Mouse (Mus musculus): ENCODE measurements at regions not wholly inside any gene's neighbourhood (a gene's known extent, or its start where the extent isn't known, plus 50 kb on each side); places are given as distances from the start of the nearest gene placed in this dataset.

DNA sequence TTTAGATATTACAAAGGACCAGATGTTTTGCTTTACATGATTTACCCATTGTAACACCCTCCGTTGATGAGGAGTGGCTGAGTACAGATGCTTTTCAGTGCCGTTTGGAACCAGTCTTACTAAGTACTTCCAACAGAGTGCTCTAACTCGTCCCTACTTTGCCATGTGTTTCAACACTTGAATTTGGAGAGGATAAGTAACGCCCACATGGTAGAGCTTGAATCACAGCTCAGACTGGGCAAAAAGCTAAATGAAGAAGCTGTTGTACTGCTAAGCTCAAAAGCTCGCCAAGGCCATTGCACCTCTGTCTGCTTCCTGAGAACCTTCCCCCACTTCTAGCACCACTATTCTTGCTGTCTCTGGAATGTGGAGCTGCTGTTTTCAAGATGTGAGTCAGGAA lies 471.1 kb downstream of the Nfib start:
- no peak overlapping the region for H3K4me3 ChIP-seq (ENCODE audit: low read depth, low read length)
- no peak for ATAC-seq (ENCODE audit: low FRiP score)
- 84% methylated on average over 5 of the region's 5 CpGs for WGBS

DNA sequence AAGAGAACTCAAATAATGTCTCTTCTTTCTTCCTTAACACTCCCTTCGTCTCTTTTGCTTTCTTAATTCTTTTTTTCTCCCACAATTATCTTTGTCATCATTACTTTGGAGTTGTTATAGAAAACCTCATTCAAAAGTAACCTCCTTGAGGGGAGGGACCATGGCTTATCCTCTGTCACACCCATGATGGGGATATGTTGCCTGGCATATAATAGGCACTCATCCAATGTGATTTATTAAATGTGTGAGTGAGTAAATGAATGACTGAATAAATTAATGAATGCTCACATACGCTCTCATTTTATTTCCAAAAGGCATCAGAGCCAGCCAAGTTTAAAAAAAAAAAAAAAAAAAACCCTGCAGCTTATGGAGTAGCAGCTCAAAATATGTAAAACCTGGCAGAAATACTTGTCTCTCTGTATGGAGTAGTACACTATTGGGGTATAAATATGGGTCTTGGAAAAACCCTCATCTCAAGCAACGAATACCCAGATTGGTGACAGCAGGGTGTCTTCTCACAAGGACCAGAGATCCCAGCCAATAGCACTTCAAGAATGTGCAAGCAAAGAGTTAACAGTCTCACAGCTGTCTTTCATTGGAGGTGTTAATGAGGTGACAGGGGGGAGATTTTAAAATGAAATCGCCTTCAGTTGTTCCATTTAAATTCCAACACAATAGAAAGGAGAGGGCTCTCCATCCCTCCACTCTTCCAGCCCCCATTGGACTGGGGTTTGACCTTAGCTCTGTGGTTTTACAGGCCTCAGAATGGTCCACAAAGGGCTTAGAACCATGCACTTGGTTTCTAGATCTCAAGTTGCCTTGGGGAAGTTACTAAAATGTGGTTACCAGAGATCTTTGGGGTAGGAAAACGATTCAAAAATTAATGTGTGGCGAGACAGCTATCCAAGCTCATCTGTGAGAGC lies 479.1 kb downstream of the Nfib start:
- H3K9me3 ChIP-seq (ENCODE audit: control insufficient read depth, low read length), result no peaks in the 10 kb centered on the region
- ATAC-seq (ENCODE audit: low FRiP score) (no peak), DNase-seq (ENCODE audit: low spot score, missing footprints) (no peak)
- H3K4me1 ChIP-seq (ENCODE audit: control insufficient read depth, insufficient read depth, low read length), result no peaks in the 10 kb centered on the region
- no peak overlapping the region for H3K27ac ChIP-seq (ENCODE audit: low read depth, low read length)
- no peak overlapping the region for H3K4me3 ChIP-seq (ENCODE audit: low read depth, low read length)
- no peaks in the 10 kb centered on the region for H3K27me3 ChIP-seq (ENCODE audit: control insufficient read depth, insufficient read depth, low read length)
- H3K9ac ChIP-seq (ENCODE audit: low read length), result no peak overlapping the region
- 71% methylated on average over 6 of the region's 6 CpGs for WGBS
- H3K36me3 ChIP-seq (ENCODE audit: control insufficient read depth, insufficient read depth, low read length), result no peaks in the 10 kb centered on the region
- no peak overlapping the region for H3K4me2 ChIP-seq

More for the DNA sequence above, 471.1 kb downstream of the Nfib start:
- Histone ChIP-seq H3K4me1 (ENCODE audit: control insufficient read depth, insufficient read depth, low read length) (no peaks in the 10 kb centered on the region), H3K27ac (ENCODE audit: low read depth, low read length) (no peak overlapping the region), H3K9ac (ENCODE audit: low read length) (no peak overlapping the region), H3K9me3 (ENCODE audit: control insufficient read depth, low read length) (no peaks in the 10 kb centered on the region; the same call in 1 of the 2 replicates), H3K27me3 (ENCODE audit: control insufficient read depth, insufficient read depth, low read length) (no peaks in the 10 kb centered on the region), H3K36me3 (ENCODE audit: control insufficient read depth, insufficient read depth, low read length) (no peaks in the 10 kb centered on the region), H3K4me2 (no peak overlapping the region)
- no peak for DNase-seq (ENCODE audit: low spot score, missing footprints)

GRCm38 (mm10) chr4:82220724-82221123 lies 484.8 kb downstream of the Nfib start:
- no peaks in the 10 kb centered on the region for H3K36me3 ChIP-seq (ENCODE audit: control insufficient read depth, insufficient read depth, low read length)
- ATAC-seq (ENCODE audit: low FRiP score) (peak; percentile 40; the same call in 1 of the 2 replicates), DNase-seq (ENCODE audit: low spot score, missing footprints) (no peak)
- no peak overlapping the region for H3K9ac ChIP-seq (ENCODE audit: low read length)
- no peaks in the 10 kb centered on the region for H3K4me1 ChIP-seq (ENCODE audit: control insufficient read depth, insufficient read depth, low read length)
- 59% methylated on average over 8 of the region's 8 CpGs for WGBS
- no peak overlapping the region for H3K27ac ChIP-seq (ENCODE audit: low read depth, low read length)
- no peak overlapping the region for H3K4me3 ChIP-seq (ENCODE audit: low read depth, low read length)
- H3K9me3 ChIP-seq (ENCODE audit: control insufficient read depth, low read length), result no peaks in the 10 kb centered on the region
- no peaks in the 10 kb centered on the region for H3K27me3 ChIP-seq (ENCODE audit: control insufficient read depth, insufficient read depth, low read length)
- H3K4me2 ChIP-seq, result no peak overlapping the region

- H3K27me3 ChIP-seq (ENCODE audit: control insufficient read depth, insufficient read depth, low read length), result no peaks in the 10 kb centered on the region
- no peak overlapping the region for H3K4me2 ChIP-seq
- no peaks in the 10 kb centered on the region for H3K9me3 ChIP-seq (ENCODE audit: control insufficient read depth, low read length)
- no peaks in the 10 kb centered on the region for H3K4me1 ChIP-seq (ENCODE audit: control insufficient read depth, insufficient read depth, low read length)
- no peak overlapping the region for H3K9ac ChIP-seq (ENCODE audit: low read length)
- H3K36me3 ChIP-seq (ENCODE audit: control insufficient read depth, insufficient read depth, low read length), result no peaks in the 10 kb centered on the region
- H3K4me3 ChIP-seq (ENCODE audit: low read depth, low read length), result no peak overlapping the region
- ATAC-seq (ENCODE audit: low FRiP score), result no peak
- 82% methylated on average over 7 of the region's 7 CpGs for WGBS
- H3K27ac ChIP-seq (ENCODE audit: low read depth, low read length), result no peak overlapping the region
- no peak for DNase-seq (ENCODE audit: low spot score, missing footprints)
Observed at GRCm38 (mm10) chr4:82220120-82220714, 485.3 kb downstream of the Nfib start.

- Histone ChIP-seq H3K4me1 (ENCODE audit: control insufficient read depth, insufficient read depth, low read length) (no peaks in the 10 kb centered on the region), H3K4me3 (ENCODE audit: low read depth, low read length) (no peak overlapping the region), H3K36me3 (ENCODE audit: control insufficient read depth, insufficient read depth, low read length) (no peaks in the 10 kb centered on the region), H3K27ac (ENCODE audit: low read depth, low read length) (no peak overlapping the region), H3K4me2 (no peak overlapping the region), H3K27me3 (ENCODE audit: control insufficient read depth, insufficient read depth, low read length) (no peaks in the 10 kb centered on the region), H3K9ac (ENCODE audit: low read length) (no peak overlapping the region), H3K9me3 (ENCODE audit: control insufficient read depth, low read length) (no peaks in the 10 kb centered on the region)
- WGBS, result 89% methylated on average over 6 of the region's 6 CpGs
- DNase-seq (ENCODE audit: low spot score, missing footprints) (no peak), ATAC-seq (ENCODE audit: low FRiP score) (no peak)
Observed at GRCm38 (mm10) chr4:82218616-82219015, 486.9 kb downstream of the Nfib start.

DNA sequence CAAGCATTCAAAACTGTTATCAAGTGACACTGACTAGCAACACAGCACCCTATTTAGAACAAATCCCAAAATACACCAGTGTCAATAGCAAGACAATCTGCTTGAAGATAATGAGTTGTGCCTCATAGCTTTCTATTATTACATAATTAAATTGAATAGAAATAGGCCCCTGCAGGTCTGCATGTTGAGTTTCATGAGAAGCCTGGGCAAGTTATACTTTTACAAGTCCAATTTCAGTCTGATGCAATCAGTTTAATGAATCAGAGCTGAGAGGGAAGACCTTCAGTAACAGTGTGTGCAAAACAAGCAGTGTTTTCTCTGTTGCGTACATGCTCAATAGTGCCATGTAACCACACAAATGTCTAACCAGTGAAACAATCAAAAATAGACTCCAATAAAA lies 498.5 kb downstream of the Nfib start:
- H3K27me3 ChIP-seq (ENCODE audit: control insufficient read depth, insufficient read depth, low read length), result no peaks in the 10 kb centered on the region
- H3K4me2 ChIP-seq, result no peak overlapping the region
- H3K4me3 ChIP-seq (ENCODE audit: low read depth, low read length), result no peak overlapping the region
- no peak overlapping the region for H3K27ac ChIP-seq (ENCODE audit: low read depth, low read length)
- ATAC-seq (ENCODE audit: low FRiP score) (no peak), DNase-seq (ENCODE audit: low spot score, missing footprints) (no peak)
- H3K4me1 ChIP-seq (ENCODE audit: control insufficient read depth, insufficient read depth, low read length), result no peaks in the 10 kb centered on the region
- H3K36me3 ChIP-seq (ENCODE audit: control insufficient read depth, insufficient read depth, low read length), result no peaks in the 10 kb centered on the region
- H3K9ac ChIP-seq (ENCODE audit: low read length), result no peak overlapping the region
- H3K9me3 ChIP-seq (ENCODE audit: control insufficient read depth, low read length), result no peaks in the 10 kb centered on the region
- WGBS, result 98% methylated on average over 1 of the region's 1 CpGs

DNA sequence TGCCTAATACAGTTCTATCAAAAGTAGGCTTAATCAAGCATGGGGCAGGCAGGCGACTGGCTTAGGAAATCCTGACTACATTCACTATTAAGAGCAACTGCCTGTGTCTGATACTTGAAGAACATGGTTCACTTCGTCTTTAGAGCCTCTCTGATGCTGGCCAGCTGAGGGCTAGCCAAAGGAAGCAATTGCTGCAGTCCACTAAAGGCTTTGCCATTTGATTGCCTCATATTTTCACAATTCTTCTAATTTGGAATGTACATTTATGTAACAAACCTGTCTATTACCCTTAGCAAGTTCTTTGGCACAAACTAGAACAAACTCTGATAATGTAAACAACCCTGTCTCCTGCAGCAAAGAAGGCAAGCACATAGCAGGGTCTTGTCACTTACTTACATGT lies 505.2 kb downstream of the Nfib start:
- Histone ChIP-seq H3K4me3 (ENCODE audit: low read depth, low read length) (no peak overlapping the region), H3K4me1 (ENCODE audit: control insufficient read depth, insufficient read depth, low read length) (no peaks in the 10 kb centered on the region), H3K4me2 (no peak overlapping the region), H3K9ac (ENCODE audit: low read length) (no peak overlapping the region), H3K27me3 (ENCODE audit: control insufficient read depth, insufficient read depth, low read length) (no peaks in the 10 kb centered on the region), H3K36me3 (ENCODE audit: control insufficient read depth, insufficient read depth, low read length) (no peaks in the 10 kb centered on the region), H3K9me3 (ENCODE audit: control insufficient read depth, low read length) (no peaks in the 10 kb centered on the region), H3K27ac (ENCODE audit: low read depth, low read length) (no peak overlapping the region)
- no peak for DNase-seq (ENCODE audit: low spot score, missing footprints)
- ATAC-seq (ENCODE audit: low FRiP score), result no peak
- 74% methylated on average over 2 of the region's 2 CpGs for WGBS

DNA sequence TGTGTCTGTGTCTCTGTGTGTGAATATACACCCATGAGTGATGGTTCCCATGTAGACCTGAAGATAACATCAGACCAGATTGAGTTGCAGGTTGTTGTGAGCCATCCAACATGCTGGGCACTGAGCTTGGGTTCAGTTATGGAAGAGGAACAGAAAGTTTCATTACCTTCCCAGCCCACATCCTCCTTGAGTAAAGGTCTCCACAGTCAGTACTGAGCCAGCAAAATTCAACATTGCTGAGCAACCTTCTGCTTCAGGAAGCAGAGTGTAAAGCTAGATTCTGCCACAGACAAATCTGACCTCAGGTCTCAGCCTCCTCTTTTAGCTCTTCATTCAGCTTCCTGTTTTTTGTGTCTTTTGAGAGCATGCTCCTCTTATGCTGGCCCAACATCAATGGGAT lies 506.4 kb downstream of the Nfib start:
- H3K27ac ChIP-seq (ENCODE audit: low read depth, low read length), result no peak overlapping the region
- no peak overlapping the region for H3K4me2 ChIP-seq
- H3K9me3 ChIP-seq (ENCODE audit: control insufficient read depth, low read length), result no peaks in the 10 kb centered on the region
- no peaks in the 10 kb centered on the region for H3K27me3 ChIP-seq (ENCODE audit: control insufficient read depth, insufficient read depth, low read length)
- H3K4me1 ChIP-seq (ENCODE audit: control insufficient read depth, insufficient read depth, low read length), result no peaks in the 10 kb centered on the region
- DNase-seq (ENCODE audit: low spot score, missing footprints) (no peak), ATAC-seq (ENCODE audit: low FRiP score) (no peak)
- H3K9ac ChIP-seq (ENCODE audit: low read length), result no peak overlapping the region
- no peaks in the 10 kb centered on the region for H3K36me3 ChIP-seq (ENCODE audit: control insufficient read depth, insufficient read depth, low read length)
- no peak overlapping the region for H3K4me3 ChIP-seq (ENCODE audit: low read depth, low read length)

DNA sequence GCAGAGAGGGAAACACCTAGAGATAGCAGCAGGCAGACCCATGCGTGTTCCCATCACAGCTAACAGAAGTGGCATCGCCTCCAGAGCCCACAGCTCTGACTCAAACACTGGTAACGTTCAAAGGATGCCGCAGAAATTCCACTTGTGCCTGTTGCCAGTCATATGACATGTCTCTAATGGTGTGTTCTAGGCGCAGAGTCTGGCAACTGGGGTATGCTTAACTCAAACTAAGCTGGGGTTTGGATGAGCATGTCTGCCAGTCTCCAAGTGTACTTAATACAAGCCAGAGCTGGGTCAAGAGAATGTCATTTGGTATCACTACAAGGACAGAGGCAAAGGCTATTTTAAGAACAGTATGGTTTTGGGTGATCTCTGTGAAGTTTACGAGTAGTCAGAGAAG lies 507.9 kb downstream of the Nfib start:
- no peaks in the 10 kb centered on the region for H3K4me1 ChIP-seq (ENCODE audit: control insufficient read depth, insufficient read depth, low read length)
- no peak for DNase-seq (ENCODE audit: low spot score, missing footprints)
- no peaks in the 10 kb centered on the region for H3K27me3 ChIP-seq (ENCODE audit: control insufficient read depth, insufficient read depth, low read length)
- no peaks in the 10 kb centered on the region for H3K36me3 ChIP-seq (ENCODE audit: control insufficient read depth, insufficient read depth, low read length)
- H3K9ac ChIP-seq (ENCODE audit: low read length), result no peak overlapping the region
- no peak for ATAC-seq (ENCODE audit: low FRiP score)
- WGBS, result 88% methylated on average over 6 of the region's 6 CpGs
- H3K4me2 ChIP-seq, result no peak overlapping the region
- no peak overlapping the region for H3K4me3 ChIP-seq (ENCODE audit: low read depth, low read length)
- H3K9me3 ChIP-seq (ENCODE audit: control insufficient read depth, low read length), result no peaks in the 10 kb centered on the region
- H3K27ac ChIP-seq (ENCODE audit: low read depth, low read length), result no peak overlapping the region
